Mouse (Mus musculus) lung, embryonic 14.5 days (tissue): ENCODE data around the gene Cct4. TPM values are rescaled to one million over a fixed set of nuclear protein-coding genes. Genes with fewer than 3 reads are reported as not detected.
A peak's percentile ranks its signal among the peaks of the same experiment; 100 is the strongest.

Experiments
- ATAC-seq: fragments of 200-750 bp; cut with Nextera tagmentation; 2 replicates; pipeline ENCODE4 v1.8.0; 2017; ENCODE audit warnings: mild to moderate bottlenecking, moderate TSS enrichment, moderate library complexity; ENCODE audit not compliant: insufficient read depth
- DNase-seq: peaks from one replicate; pipeline ENCODE4 v3.0.0-alpha.2; 2015
- H3K27ac ChIP-seq: fragments of 300-500 bp; sonication (generic); 2 replicates; pipeline ENCODE4 v1.5.1; 2014; ENCODE audit warnings: low read depth, mild to moderate bottlenecking, moderate library complexity
- H3K27me3 ChIP-seq: fragments of 300-500 bp; sonication (generic); 2 replicates; pipeline ENCODE4 v1.6.1; 2014; ENCODE audit warnings: low read length, control low read depth; ENCODE audit not compliant: insufficient read depth
- H3K36me3 ChIP-seq: fragments of 300-500 bp; sonication (generic); 2 replicates; pipeline ENCODE4 v1.6.1; 2014; ENCODE audit warnings: control low read depth; ENCODE audit not compliant: insufficient read depth
- H3K4me1 ChIP-seq: fragments of 300-500 bp; sonication (generic); 2 replicates; pipeline ENCODE4 v1.6.1; 2014; ENCODE audit warnings: antibody characterized with exemption, control low read depth; ENCODE audit not compliant: insufficient read depth
- H3K4me2 ChIP-seq: fragments of 300-500 bp; sonication (generic); 2 replicates; pipeline ENCODE4 v1.6.1; 2014; ENCODE audit warnings: mild to moderate bottlenecking
- H3K4me3 ChIP-seq: fragments of 300-500 bp; sonication (generic); 2 replicates; pipeline ENCODE4 v1.5.1; 2014; ENCODE audit warnings: low read depth, low read length
- H3K9ac ChIP-seq: fragments of 300-500 bp; sonication (generic); 2 replicates; pipeline ENCODE4 v1.6.1; 2014
- H3K9me3 ChIP-seq: fragments of 300-500 bp; sonication (generic); 2 replicates; pipeline ENCODE4 v1.6.1; 2016; ENCODE audit warnings: low read depth, low read length, control low read depth
- CTCF ChIP-seq: IDR thresholded peaks from 2 replicates; pipeline ENCODE4 v1.5.1; 2016; ENCODE audit warnings: antibody characterized with exemption, low read depth
- WGBS: fragments of 180-500 bp; shearing (Covaris S2); extraction: QIAGEN DNeasy Blood & Tissue Kit; methylation state at CpG from one replicate; pipeline ENCODE4 v1.1.7; 2014; 5-methylcytosine and 5-hydroxymethylcytosine counted together
- polyA plus RNA-seq: library from polyadenylated mRNA; unstranded; fragments of >200 nt; fragmentation: Nextera tagmentation; extraction: Ambion mirVana; gene quantifications from 2 replicates; pipeline ENCODE4 v1.2.1, GENCODE M21; 2014

Cct4 gene
- polyA plus RNA-seq, 1 experiment from 2014 or later: 302 TPM

GRCm38 (mm10) chr11:22972746-22973526 is 17.4 kb upstream of the Cct4 start:
- peak; percentile 86 for DNase-seq
- Histone ChIP-seq H3K4me3 (peak overlapping the region; percentile 56), H3K9ac (peak overlapping the region; percentile 56), H3K9me3 (peaks cover 28% of the 10 kb centered on the region; the same call in 1 of the 2 replicates), H3K4me2 (peak overlapping the region; percentile 78), H3K27me3 (no peaks in the 10 kb centered on the region), H3K36me3 (peaks cover 25% of the 10 kb centered on the region; the same call in 1 of the 2 replicates), H3K27ac (peak overlapping the region; percentile 88), H3K4me1 (no peaks in the 10 kb centered on the region)
- peak; percentile 77 for ATAC-seq
- WGBS: 43% methylated on average over 41 of the region's 46 CpGs
- no peak for TF ChIP-seq CTCF

GRCm38 (mm10) chr11:22973599-22973998 is 16.7 kb upstream of the Cct4 start:
- DNase-seq: peak; percentile 30
- H3K36me3 ChIP-seq: peaks cover 30% of the 10 kb centered on the region; the same call in 1 of the 2 replicates
- H3K27ac ChIP-seq: 0 out of 2 replicates have a peak overlapping the region, but pooled peaks have one; percentile 75
- no peak for ATAC-seq
- no peak for TF ChIP-seq CTCF
- H3K27me3 ChIP-seq: no peaks in the 10 kb centered on the region
- H3K4me3 ChIP-seq: peak overlapping the region; percentile 56
- no peaks in the 10 kb centered on the region for H3K4me1 ChIP-seq
- WGBS: 44% methylated on average over 14 of the region's 14 CpGs
- H3K9ac ChIP-seq: peak overlapping the region; percentile 54
- peak overlapping the region; percentile 70 for H3K4me2 ChIP-seq
- H3K9me3 ChIP-seq: peaks cover 28% of the 10 kb centered on the region; the same call in 1 of the 2 replicates

GRCm38 (mm10) chr11:22978215-22978614 is 12.1 kb upstream of the Cct4 start:
- Histone ChIP-seq H3K27me3 (no peaks in the 10 kb centered on the region), H3K36me3 (peaks cover 30% of the 10 kb centered on the region; the same call in 1 of the 2 replicates)
- no peak for ATAC-seq

GRCm38 (mm10) chr11:22978711-22979110 is 11.6 kb upstream of the Cct4 start:
- H3K27ac ChIP-seq: no peak overlapping the region
- H3K4me1 ChIP-seq: 0 out of 2 replicates have a peak, but pooled peaks cover 5% of the 10 kb centered on the region
- H3K27me3 ChIP-seq: no peaks in the 10 kb centered on the region
- no peak overlapping the region for H3K9ac ChIP-seq
- H3K9me3 ChIP-seq: 0 out of 2 replicates have a peak, but pooled peaks cover 2% of the 10 kb centered on the region
- no peak overlapping the region for H3K4me2 ChIP-seq
- ATAC-seq (no peak), DNase-seq (no peak)
- no peak overlapping the region for H3K4me3 ChIP-seq
- H3K36me3 ChIP-seq: peaks cover 30% of the 10 kb centered on the region; the same call in 1 of the 2 replicates
- no peak for TF ChIP-seq CTCF
- 60% methylated on average over 1 of the region's 1 CpGs for WGBS

More at GRCm38 (mm10) chr11:22978215-22978614, 12.1 kb upstream of the Cct4 start:
- Histone ChIP-seq H3K9ac (no peak overlapping the region), H3K4me3 (no peak overlapping the region), H3K4me1 (0 out of 2 replicates have a peak, but pooled peaks cover 5% of the 10 kb centered on the region), H3K4me2 (no peak overlapping the region), H3K27ac (no peak overlapping the region), H3K9me3 (0 out of 2 replicates have a peak, but pooled peaks cover 5% of the 10 kb centered on the region)
- 88% methylated on average over 3 of the region's 3 CpGs for WGBS
- TF ChIP-seq CTCF: no peak
- no peak for DNase-seq

- Histone ChIP-seq H3K4me1 (0 out of 2 replicates have a peak, but pooled peaks cover 5% of the 10 kb centered on the region), H3K27ac (no peak overlapping the region), H3K9ac (no peak overlapping the region), H3K4me3 (no peak overlapping the region), H3K9me3 (no peaks in the 10 kb centered on the region), H3K4me2 (no peak overlapping the region), H3K27me3 (no peaks in the 10 kb centered on the region), H3K36me3 (peaks cover 25% of the 10 kb centered on the region; the same call in 1 of the 2 replicates)
- 76% methylated on average over 1 of the region's 1 CpGs for WGBS
- ATAC-seq (no peak), DNase-seq (no peak)
- TF ChIP-seq CTCF: no peak
These were observed 11.1 kb upstream of the Cct4 start for GRCm38 (mm10) chr11:22979221-22979620.

GRCm38 (mm10) chr11:22981041-22981440 is 9.3 kb upstream of the Cct4 start:
- H3K36me3 ChIP-seq: peaks cover 20% of the 10 kb centered on the region; the same call in 1 of the 2 replicates
- H3K9me3 ChIP-seq: no peaks in the 10 kb centered on the region
- peak overlapping the region; percentile 65 for H3K4me3 ChIP-seq
- no peak for DNase-seq
- 0 out of 2 replicates have a peak, but pooled peaks cover 5% of the 10 kb centered on the region for H3K4me1 ChIP-seq
- no peak overlapping the region; the same call in 1 of the 2 replicates for H3K27ac ChIP-seq
- no peaks in the 10 kb centered on the region for H3K27me3 ChIP-seq
- WGBS: 37% methylated on average over 4 of the region's 4 CpGs
- ATAC-seq: no peak
- peak overlapping the region; percentile 85 for H3K4me2 ChIP-seq
- peak overlapping the region; percentile 74 for H3K9ac ChIP-seq
- TF ChIP-seq CTCF: no peak

- WGBS: 3% methylated on average over 12 of the region's 12 CpGs
- peak; percentile 35 for ATAC-seq
- no peak for DNase-seq
These were observed 8.8 kb upstream of the Cct4 start for GRCm38 (mm10) chr11:22981543-22981950.

More at GRCm38 (mm10) chr11:22981543-22981950, 8.8 kb upstream of the Cct4 start:
- Histone ChIP-seq H3K27me3 (no peaks in the 10 kb centered on the region), H3K4me2 (peak overlapping the region; percentile 85), H3K36me3 (peaks cover 17% of the 10 kb centered on the region; the same call in 1 of the 2 replicates), H3K4me1 (0 out of 2 replicates have a peak, but pooled peaks cover 5% of the 10 kb centered on the region), H3K9me3 (no peaks in the 10 kb centered on the region), H3K4me3 (peak overlapping the region; percentile 65), H3K27ac (peak overlapping the region; percentile 97), H3K9ac (peak overlapping the region; percentile 74)
- no peak for TF ChIP-seq CTCF
